Mouse (Mus musculus): ENCODE results near the gene Ctnnd2. TPM values are rescaled to one million over a fixed set of nuclear protein-coding genes. Genes with fewer than 3 reads are reported as not detected.

Gene Ctnnd2
- polyA plus RNA-seq, 1 experiment: 87.7 TPM

DNA sequence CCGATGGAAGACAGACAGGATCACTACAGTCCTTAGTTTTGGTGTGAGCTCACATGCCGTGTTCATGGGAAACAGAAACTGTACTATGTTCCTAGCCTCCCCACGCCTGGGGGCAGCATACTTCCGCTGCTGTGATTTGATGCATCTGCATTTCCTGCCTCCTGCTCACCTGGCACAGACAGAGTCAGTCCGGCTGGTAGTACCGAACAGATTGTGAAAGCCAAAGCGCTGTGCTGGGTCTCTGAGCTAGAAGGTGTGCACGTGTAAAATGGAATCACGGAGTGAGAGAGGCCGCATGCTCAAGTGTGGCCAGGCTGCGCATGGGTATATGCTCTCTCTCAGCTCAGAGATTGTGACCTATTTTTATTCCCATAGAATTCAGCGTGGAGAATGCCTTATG, 820.0 kb downstream of the Ctnnd2 start:
- no peaks in the 10 kb centered on the region for H3K27me3 ChIP-seq (ENCODE audit: control insufficient read depth, insufficient read depth, low read length)
- no peak overlapping the region for H3K27ac ChIP-seq (ENCODE audit: insufficient read depth, low read length)
- TF ChIP-seq POLR2A (IDR thresholded peaks at IDR 0.05; ENCODE audit: borderline replicate concordance, insufficient read depth, low read length): no peak
- peak; percentile 14; the same call in 1 of the 2 replicates for TF ChIP-seq CTCF (IDR thresholded peaks at IDR 0.05; ENCODE audit: borderline replicate concordance, insufficient read depth, low read depth, low read length)
- H3K4me3 ChIP-seq (replicated peaks; ENCODE audit: insufficient read depth, low read depth, low read length): no peak overlapping the region
- H3K4me1 ChIP-seq (ENCODE audit: control insufficient read depth, insufficient read depth, low read length): 0 out of 2 replicates have a peak, but pooled peaks cover 5% of the 10 kb centered on the region
- WGBS: 38% methylated on average over 12 of the region's 12 CpGs
- peak in 1 of 2 experiments; percentile 43 for DNase-seq

DNA sequence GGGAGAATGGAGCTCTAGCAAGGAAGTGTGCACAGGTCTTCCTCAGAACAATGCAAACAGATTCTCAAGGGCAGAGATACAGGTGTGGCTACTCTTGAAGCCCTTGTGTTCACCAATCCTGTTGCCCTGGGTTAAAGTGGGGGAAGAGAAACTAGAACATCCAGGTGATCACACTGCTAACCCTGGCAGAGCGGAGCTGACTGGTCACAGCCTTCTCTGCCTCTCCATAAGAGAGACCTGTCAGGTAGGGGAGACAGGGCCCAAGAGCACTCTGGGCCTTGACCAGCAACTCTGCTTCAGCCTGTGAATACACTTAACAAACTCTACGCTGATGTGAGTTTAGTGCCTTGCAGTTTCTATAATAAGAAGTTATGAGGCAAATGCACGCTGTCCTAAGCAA, 820.5 kb downstream of the Ctnnd2 start:
- Histone ChIP-seq H3K27ac (ENCODE audit: insufficient read depth, low read length) (no peak overlapping the region), H3K4me3 (replicated peaks; ENCODE audit: insufficient read depth, low read depth, low read length) (no peak overlapping the region), H3K4me1 (ENCODE audit: control insufficient read depth, insufficient read depth, low read length) (0 out of 2 replicates have a peak, but pooled peaks cover 5% of the 10 kb centered on the region), H3K27me3 (ENCODE audit: control insufficient read depth, insufficient read depth, low read length) (no peaks in the 10 kb centered on the region)
- TF ChIP-seq CTCF (IDR thresholded peaks at IDR 0.05; ENCODE audit: borderline replicate concordance, insufficient read depth, low read depth, low read length) (no peak), POLR2A (IDR thresholded peaks at IDR 0.05; ENCODE audit: borderline replicate concordance, insufficient read depth, low read length) (no peak)
- DNase-seq: no peak
- 100% methylated on average over 3 of the region's 3 CpGs for WGBS

- no peak for TF ChIP-seq CTCF (IDR thresholded peaks at IDR 0.05; ENCODE audit: borderline replicate concordance, insufficient read depth, low read depth, low read length)
- no peak for TF ChIP-seq POLR2A (IDR thresholded peaks at IDR 0.05; ENCODE audit: borderline replicate concordance, insufficient read depth, low read length)
- 72% methylated on average over 3 of the region's 3 CpGs for WGBS
- no peak for DNase-seq
- H3K27ac ChIP-seq (ENCODE audit: insufficient read depth, low read length): no peak overlapping the region
- no peak overlapping the region for H3K4me3 ChIP-seq (replicated peaks; ENCODE audit: insufficient read depth, low read depth, low read length)
- no peaks in the 10 kb centered on the region for H3K27me3 ChIP-seq (ENCODE audit: control insufficient read depth, insufficient read depth, low read length)
- 0 out of 2 replicates have a peak, but pooled peaks cover 5% of the 10 kb centered on the region for H3K4me1 ChIP-seq (ENCODE audit: control insufficient read depth, insufficient read depth, low read length)
These were observed 823.0 kb downstream of the Ctnnd2 start for GRCm38 (mm10) chr15:30995346-30995745.

DNA sequence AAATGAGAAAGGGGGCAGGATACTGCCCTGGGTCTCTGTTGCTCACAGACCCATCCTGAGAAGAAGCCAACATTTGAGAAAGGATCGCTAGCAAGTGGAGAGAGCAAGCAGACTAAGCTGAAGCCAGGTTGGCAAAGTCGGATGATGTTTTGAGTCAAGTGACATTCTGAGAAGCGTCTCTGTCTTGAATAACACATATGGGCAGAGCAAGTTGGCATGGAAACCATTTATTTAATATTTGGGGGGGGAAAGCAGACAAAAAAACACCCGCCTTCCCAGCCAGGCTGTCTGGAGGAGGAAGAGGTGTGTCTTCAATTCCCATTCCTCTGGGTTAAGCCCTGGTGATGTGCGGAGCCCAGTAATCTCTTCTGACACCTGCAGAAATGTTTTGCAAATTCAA, 832.1 kb downstream of the Ctnnd2 start:
- Histone ChIP-seq H3K27me3 (ENCODE audit: control insufficient read depth, insufficient read depth, low read length) (no peaks in the 10 kb centered on the region), H3K4me1 (ENCODE audit: control insufficient read depth, insufficient read depth, low read length) (no peaks in the 10 kb centered on the region), H3K4me3 (replicated peaks; ENCODE audit: insufficient read depth, low read depth, low read length) (no peak overlapping the region), H3K27ac (ENCODE audit: insufficient read depth, low read length) (no peak overlapping the region)
- WGBS: 81% methylated on average over 5 of the region's 5 CpGs
- no peak for DNase-seq
- TF ChIP-seq POLR2A (IDR thresholded peaks at IDR 0.05; ENCODE audit: borderline replicate concordance, insufficient read depth, low read length): no peak
- no peak for TF ChIP-seq CTCF (IDR thresholded peaks at IDR 0.05; ENCODE audit: borderline replicate concordance, insufficient read depth, low read depth, low read length)

GRCm38 (mm10) chr15:31004976-31005375, 832.6 kb downstream of the Ctnnd2 start:
- no peak overlapping the region for H3K4me3 ChIP-seq (replicated peaks; ENCODE audit: insufficient read depth, low read depth, low read length)
- TF ChIP-seq POLR2A (IDR thresholded peaks at IDR 0.05; ENCODE audit: borderline replicate concordance, insufficient read depth, low read length) (no peak), CTCF (IDR thresholded peaks at IDR 0.05; ENCODE audit: borderline replicate concordance, insufficient read depth, low read depth, low read length) (no peak)
- no peaks in the 10 kb centered on the region for H3K4me1 ChIP-seq (ENCODE audit: control insufficient read depth, insufficient read depth, low read length)
- H3K27ac ChIP-seq (ENCODE audit: insufficient read depth, low read length): no peak overlapping the region
- 90% methylated on average over 8 of the region's 8 CpGs for WGBS
- no peaks in the 10 kb centered on the region for H3K27me3 ChIP-seq (ENCODE audit: control insufficient read depth, insufficient read depth, low read length)
- no peak for DNase-seq

GRCm38 (mm10) chr15:31006050-31006824, 833.8 kb downstream of the Ctnnd2 start:
- Histone ChIP-seq H3K27me3 (ENCODE audit: control insufficient read depth, insufficient read depth, low read length) (no peaks in the 10 kb centered on the region), H3K27ac (ENCODE audit: insufficient read depth, low read length) (no peak overlapping the region), H3K4me3 (replicated peaks; ENCODE audit: insufficient read depth, low read depth, low read length) (no peak overlapping the region), H3K4me1 (ENCODE audit: control insufficient read depth, insufficient read depth, low read length) (no peaks in the 10 kb centered on the region)
- DNase-seq: no peak
- TF ChIP-seq POLR2A (IDR thresholded peaks at IDR 0.05; ENCODE audit: borderline replicate concordance, insufficient read depth, low read length): no peak
- TF ChIP-seq CTCF (IDR thresholded peaks at IDR 0.05; ENCODE audit: borderline replicate concordance, insufficient read depth, low read depth, low read length): no peak
- 75% methylated on average over 8 of the region's 8 CpGs for WGBS

- Histone ChIP-seq H3K4me3 (replicated peaks; ENCODE audit: insufficient read depth, low read depth, low read length) (no peak overlapping the region), H3K4me1 (ENCODE audit: control insufficient read depth, insufficient read depth, low read length) (no peaks in the 10 kb centered on the region), H3K27me3 (ENCODE audit: control insufficient read depth, insufficient read depth, low read length) (no peaks in the 10 kb centered on the region), H3K27ac (ENCODE audit: insufficient read depth, low read length) (no peak overlapping the region)
- 94% methylated on average over 8 of the region's 8 CpGs for WGBS
- TF ChIP-seq CTCF (IDR thresholded peaks at IDR 0.05; ENCODE audit: borderline replicate concordance, insufficient read depth, low read depth, low read length) (no peak), POLR2A (IDR thresholded peaks at IDR 0.05; ENCODE audit: borderline replicate concordance, insufficient read depth, low read length) (no peak)
- no peak for DNase-seq
These were observed 834.4 kb downstream of the Ctnnd2 start for GRCm38 (mm10) chr15:31006825-31007157.

- TF ChIP-seq CTCF (IDR thresholded peaks at IDR 0.05; ENCODE audit: borderline replicate concordance, insufficient read depth, low read depth, low read length) (no peak), POLR2A (IDR thresholded peaks at IDR 0.05; ENCODE audit: borderline replicate concordance, insufficient read depth, low read length) (no peak)
- H3K27me3 ChIP-seq (ENCODE audit: control insufficient read depth, insufficient read depth, low read length): no peaks in the 10 kb centered on the region
- H3K4me1 ChIP-seq (ENCODE audit: control insufficient read depth, insufficient read depth, low read length): no peaks in the 10 kb centered on the region
- H3K4me3 ChIP-seq (replicated peaks; ENCODE audit: insufficient read depth, low read depth, low read length): no peak overlapping the region
- DNase-seq: no peak
- WGBS: 63% methylated on average over 6 of the region's 6 CpGs
- H3K27ac ChIP-seq (ENCODE audit: insufficient read depth, low read length): no peak overlapping the region
These were observed 836.2 kb downstream of the Ctnnd2 start for GRCm38 (mm10) chr15:31008594-31008993.

Data from cerebellum, adult 2 months (tissue).